Mouse (Mus musculus): ENCODE measurements around the gene Gm21985. TPM values are rescaled to one million over a fixed set of nuclear protein-coding genes. Genes with fewer than 3 reads are reported as not detected.

Gene Gm21985
- polyA plus RNA-seq (2012; ENCODE audit: low replicate concordance), result not detected in 2 replicates

DNA sequence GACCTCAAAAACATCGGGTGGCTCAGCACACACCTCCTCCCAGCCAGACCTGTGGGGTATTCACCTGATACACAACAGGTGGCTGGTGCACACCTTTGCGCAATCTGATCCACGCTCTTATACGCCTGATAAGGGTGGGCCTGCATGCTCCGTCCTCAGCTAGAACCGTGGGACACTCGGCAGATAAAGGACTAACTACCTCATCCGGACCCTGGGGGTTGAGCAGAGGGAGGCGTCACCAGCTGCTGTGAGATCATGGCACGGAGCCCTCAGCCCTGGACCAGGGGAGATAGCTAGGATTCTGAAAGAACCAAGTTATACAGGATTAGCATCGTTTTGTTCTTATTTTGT lies at the start of gene Gm21985:
Gene Gm21985, plus strand, starts transcription at position 73 of the 351 bp plus-strand sequence.

DNA sequence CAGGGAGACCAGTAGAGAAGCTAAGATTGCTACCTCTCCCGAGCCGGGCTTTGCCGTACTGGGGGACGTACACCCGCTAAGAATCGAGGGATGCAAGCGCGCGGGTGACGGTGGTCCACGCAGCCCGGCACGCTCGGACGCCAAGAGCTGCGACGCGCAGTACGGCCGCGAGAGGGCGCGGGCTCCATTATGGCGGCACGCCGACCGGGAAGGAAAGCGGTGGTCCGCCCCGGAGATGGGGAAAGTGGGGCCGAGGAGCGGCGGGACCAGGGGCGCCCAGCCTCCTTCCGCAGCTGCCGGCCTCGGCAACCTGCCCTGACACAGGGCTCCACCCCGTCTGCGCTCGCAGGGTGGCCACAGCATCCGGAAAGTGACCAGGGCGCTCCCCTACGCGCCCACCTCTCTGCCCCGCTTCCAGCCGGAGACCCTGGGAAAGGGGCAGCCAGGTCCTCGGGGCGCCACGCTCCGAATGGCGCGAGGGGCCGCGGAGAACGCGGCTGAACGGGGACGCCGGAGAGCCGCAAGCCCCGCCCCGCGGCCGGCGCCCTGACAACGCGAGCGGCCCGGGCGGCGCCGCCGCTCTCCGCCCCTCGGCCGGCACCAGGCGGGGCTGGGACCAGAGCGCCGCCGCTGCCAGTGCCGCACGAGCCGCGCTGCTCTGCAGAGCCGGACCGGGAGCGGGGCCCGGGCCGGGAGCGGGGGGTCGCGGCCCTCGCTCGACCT lies 26.7 kb upstream of the Gm21985 start, which contains the start of gene Lpcat4:
Gene Lpcat4, plus strand, starts transcription at position 257 of the 723 bp plus-strand sequence.

DNA sequence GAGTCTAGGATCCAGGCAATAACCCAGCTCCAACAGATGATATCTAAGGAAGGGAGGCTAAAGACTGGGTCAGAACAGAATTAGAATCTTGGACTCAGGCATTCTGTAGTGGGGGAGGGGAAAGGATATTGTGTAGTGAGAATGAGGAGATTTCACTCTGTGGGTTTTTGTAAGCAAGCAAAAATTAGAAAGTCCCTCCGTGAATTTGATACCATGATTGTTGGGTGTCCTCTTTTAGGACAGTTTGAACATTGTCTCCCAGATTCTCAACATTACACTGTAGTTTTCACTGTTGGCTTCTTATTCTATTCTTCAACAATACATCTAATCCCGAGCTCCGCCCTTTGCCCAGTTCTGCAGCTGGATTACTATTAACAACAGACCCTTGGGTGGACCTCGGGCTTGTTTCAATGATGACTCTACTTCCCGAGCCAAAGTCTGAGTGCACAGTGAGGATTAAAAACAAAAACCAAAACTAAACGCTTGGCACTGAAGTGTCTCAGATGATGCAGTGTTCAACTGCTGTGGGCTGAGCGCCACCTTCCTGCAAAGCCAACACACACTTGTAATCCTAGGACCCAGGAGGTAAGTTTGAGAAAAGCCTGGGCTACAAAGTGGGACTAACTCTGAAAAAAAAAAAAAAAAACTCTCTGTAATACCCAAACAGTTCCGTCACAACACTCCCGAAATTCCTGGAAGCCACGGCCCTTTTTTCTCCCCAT lies 6.7 kb upstream of the Gm21985 start, which contains the start of gene Nutm1:
Gene Nutm1, minus strand, starts transcription at position 51 of the 722 bp plus-strand sequence.

DNA sequence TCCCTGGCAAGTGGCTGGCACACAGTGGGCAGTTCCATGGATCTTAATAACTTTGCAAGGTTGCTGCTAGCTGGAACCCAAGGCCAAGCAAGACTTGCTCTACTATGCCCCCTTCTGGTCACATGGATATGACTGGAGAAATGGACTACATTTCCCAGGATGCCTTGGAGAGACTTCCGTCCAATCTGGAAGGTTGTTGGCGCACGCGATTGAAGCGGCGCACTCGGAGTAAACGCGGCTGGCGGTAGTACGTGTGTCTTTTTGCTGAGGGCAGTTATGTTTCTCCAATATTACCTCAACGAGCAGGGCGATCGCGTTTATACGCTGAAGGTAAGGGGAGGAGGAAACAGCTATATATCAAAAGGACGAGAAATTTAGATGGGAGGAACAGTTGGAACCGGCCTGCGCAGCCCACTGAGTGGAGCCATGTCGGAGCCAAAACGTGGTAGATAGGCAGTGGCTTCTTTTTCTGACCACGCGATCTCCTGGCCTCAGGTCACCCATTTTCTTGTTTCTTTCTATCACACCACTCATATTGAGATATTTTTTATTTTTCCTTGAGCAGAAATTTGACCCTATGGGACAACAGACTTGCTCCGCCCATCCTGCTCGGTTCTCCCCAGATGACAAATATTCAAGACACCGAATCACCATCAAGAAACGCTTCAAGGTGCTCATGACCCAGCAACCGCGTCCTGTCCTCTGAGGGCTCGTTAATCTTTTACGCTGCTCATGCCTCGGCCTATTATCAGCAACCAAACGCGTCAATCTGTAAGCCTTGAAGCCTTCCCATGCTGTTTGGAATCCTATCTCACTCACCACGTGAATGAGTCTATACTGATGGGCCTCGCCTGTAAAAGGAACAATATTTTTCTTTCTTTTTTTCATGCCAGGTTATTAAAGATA lies 4.1 kb upstream of the Gm21985 start, which contains the start of gene Nop10:
Gene Nop10, plus strand, starts transcription at position 179 of the 906 bp plus-strand sequence.

DNA sequence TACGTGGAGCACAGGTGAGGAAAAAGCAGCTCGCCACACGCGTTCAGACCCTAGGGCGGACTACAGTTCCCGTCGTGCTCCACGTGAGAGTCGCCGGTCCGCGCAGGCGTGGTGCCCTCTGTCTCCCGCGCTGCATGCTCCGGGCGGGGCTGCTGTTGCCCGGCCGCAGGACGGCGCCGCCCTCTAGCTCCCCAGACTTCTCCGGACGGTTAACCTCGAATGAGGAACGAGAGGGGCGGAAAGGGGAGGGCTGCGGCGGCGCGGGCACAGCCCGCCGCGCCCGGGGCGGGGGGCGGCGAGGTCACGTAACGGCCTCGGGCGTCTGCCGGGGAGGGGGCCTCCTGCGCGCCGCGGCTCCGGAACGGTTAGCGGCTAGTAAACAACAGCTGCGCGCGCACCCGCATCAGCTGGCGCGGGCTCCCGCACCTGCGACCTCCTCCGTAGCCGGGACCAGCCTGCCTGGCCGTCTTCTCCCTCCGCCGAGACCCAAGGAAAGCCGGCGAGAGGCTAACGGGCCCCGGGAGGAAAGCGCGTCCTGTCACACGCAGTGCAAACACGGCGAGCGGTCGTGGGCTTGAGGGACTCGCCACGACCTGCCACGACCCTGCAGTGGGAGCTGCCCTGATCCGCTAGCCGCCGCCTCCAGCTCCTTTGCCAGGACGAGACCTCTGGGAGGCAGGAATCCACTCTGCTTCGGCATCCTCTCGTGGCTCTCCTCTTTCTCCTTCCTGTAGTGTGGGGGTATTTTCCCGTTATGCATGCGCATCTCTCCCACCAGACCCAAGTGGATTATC lies 469 bp upstream of the Gm21985 start, which contains the start of gene Slc12a6:
Gene Slc12a6, plus strand, starts transcription at position 378 of the 794 bp plus-strand sequence.

DNA sequence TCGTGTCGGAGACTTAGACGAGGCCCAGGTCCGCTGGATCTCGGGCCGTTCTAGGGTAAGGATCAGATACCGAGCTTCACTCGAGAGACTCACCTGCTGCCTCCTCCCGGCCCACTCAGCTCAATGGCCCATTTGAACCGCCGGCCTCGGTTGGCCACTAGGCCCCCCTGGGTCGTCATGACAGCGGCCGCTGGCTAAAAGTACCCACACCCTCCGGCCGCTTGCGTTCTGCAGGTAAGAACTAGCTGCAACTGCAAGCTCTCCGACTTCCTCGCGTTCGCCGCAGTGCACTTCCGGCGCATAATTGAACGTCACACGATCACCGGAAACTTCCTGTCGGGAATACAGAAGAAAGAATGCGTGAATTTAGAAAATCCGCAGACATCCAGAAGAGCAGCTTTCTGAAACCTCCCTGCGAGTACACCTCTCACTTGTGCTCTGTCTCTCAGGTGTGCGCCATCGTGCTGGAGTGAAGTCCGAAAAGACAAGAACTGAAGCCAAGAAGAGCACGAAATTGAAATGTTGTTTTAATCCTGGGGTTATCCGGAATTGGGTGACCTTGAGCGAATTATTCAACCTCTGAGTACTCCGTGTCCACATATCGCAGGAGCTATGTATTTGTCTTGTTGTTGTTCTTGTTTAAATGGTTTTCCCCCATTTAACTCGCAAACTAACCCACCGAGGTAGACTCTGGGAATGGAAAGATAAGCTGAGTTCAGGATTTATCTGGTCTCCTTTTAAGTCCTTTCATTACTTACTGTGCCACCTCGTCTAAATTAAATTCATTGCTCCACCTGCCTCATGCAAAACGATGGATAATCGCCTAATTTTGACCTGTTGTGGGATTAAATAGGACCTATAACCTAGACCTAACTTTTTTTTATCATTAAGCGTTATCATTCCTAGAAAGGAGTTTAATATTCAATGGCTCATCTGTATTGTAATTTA lies 101.9 kb downstream of the Gm21985 start, which contains the start of gene Emc4:
Gene Emc4, minus strand, starts transcription at position 302 of the 948 bp plus-strand sequence.

DNA sequence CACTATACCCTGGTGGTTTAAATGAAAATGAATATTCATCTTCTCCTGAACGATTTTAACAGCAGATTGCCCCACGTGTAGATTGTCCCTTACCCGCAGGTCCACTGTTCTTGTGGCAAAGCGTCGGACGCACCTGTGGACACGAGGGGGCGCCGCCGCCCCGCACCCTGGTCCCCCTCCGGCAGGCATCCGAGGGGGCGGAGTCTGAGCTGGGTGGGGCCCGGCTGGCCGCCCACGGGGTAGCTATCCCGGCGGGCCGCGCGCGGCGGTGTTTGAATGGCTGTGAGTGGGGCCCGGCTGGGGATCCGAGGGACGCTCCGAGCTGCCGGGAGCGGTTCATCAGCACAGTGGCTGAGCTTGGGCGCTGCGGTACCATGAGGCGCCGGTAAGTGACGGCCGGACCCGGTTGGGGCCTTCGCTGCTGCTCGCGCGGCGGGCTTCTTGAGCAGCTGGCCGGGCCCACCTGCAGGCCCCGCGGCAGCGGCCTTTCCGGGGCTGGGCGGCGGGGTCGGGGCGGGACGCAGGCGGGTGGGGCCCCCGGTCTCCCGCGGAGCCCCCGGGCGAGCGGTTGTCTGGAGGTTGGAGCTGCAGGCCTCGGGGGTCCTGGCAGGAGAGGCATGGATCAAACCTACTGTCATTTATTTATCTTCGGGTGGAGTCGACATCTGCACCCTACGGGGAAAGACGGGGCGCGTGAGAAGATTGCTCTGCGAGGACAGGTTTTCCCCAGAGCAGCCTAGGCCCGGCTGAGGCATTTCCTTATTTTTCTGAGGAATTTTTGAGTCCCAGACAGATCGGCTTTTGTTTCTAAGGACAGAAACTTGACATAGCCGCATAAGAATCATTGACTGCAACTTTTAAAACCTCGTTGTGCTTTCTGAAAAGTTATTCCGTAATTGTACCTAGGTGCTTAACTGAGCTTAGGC lies 113.1 kb downstream of the Gm21985 start, which contains the start of gene Katnbl1:
Gene Katnbl1, plus strand, starts transcription at position 239 of the 926 bp plus-strand sequence.

DNA sequence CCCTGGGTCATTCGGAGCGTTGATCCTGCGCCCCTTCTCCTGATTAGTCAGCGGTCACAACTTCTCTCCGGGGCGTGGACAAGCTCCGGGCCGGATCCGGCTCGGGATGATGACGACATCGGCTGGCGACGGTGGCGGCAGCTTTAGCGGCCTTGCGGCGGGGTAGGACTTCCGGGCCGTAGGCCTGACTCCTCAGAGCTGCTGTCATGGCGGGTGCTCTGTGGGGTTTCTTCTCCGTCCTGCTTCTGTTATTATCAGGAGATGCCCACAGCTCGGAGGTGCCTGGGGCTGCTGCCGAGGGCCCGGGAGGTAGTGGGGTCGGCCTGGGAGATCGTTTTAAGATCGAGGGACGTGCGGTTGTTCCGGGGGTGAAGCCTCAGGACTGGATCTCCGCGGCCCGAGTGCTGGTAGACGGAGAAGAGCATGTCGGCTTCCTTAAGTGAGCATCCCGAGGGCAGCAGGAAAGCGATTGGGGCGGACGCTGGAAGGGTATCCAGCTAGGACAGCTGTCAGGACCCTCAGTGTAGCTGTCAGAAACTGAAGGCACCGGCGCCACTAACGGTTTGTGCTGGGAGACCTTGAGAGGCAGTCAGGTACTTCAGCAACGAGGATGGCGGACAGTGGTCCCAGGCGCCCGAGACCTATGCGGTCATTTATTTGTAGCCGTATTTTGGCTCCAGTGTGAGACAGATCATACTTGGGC lies 188.9 kb downstream of the Gm21985 start, which contains the start of gene Emc7:
Gene Emc7, plus strand, starts transcription at position 136 of the 703 bp plus-strand sequence.

Other genes with a start within 250 kb of the Gm21985 start
- gene Olfr1311, start 241.9 kb upstream of the Gm21985 start, polyA plus RNA-seq (2012; ENCODE audit: low replicate concordance), result not detected in 2 replicates
- 0.03 TPM in 1 of 2 replicates, not detected in the other for gene Olfr1312, start 216.1 kb upstream of the Gm21985 start, polyA plus RNA-seq (2012; ENCODE audit: low replicate concordance)
- gene Olfr1313, start 188.5 kb upstream of the Gm21985 start, polyA plus RNA-seq (2012; ENCODE audit: low replicate concordance), result not detected in 2 replicates
- gene Olfr1314, start 169.5 kb upstream of the Gm21985 start, polyA plus RNA-seq (2012; ENCODE audit: low replicate concordance), result not detected in 2 replicates
- gene Olfr1315-ps1, start 150.9 kb upstream of the Gm21985 start, polyA plus RNA-seq (2012; ENCODE audit: low replicate concordance), result not detected in 2 replicates
- gene Olfr1316, start 131.3 kb upstream of the Gm21985 start, polyA plus RNA-seq (2012; ENCODE audit: low replicate concordance), result not detected in 2 replicates
- not detected in 2 replicates for gene Olfr1317, start 126.0 kb upstream of the Gm21985 start, polyA plus RNA-seq (2012; ENCODE audit: low replicate concordance)
- gene Olfr1318, start 112.1 kb upstream of the Gm21985 start, polyA plus RNA-seq (2012; ENCODE audit: low replicate concordance), result not detected in 2 replicates
- gene Lpcat4, start 26.8 kb upstream of the Gm21985 start, polyA plus RNA-seq (2012; ENCODE audit: low replicate concordance), result 32.0 and 38.3 TPM in 2 replicates
- not detected in 2 replicates for gene Nutm1, start 7.0 kb upstream of the Gm21985 start, polyA plus RNA-seq (2012; ENCODE audit: low replicate concordance)
- 71.1 and 91.1 TPM in 2 replicates for gene Nop10, start 4.4 kb upstream of the Gm21985 start, polyA plus RNA-seq (2012; ENCODE audit: low replicate concordance)
- 7.6 and 8.0 TPM in 2 replicates for gene Slc12a6, start 489 bp upstream of the Gm21985 start, polyA plus RNA-seq (2012; ENCODE audit: low replicate concordance)
- gene Emc4, start 101.7 kb downstream of the Gm21985 start, polyA plus RNA-seq (2012; ENCODE audit: low replicate concordance), result 17.6 and 36.6 TPM in 2 replicates
- gene Katnbl1, start 112.9 kb downstream of the Gm21985 start, polyA plus RNA-seq (2012; ENCODE audit: low replicate concordance), result 1.7 and 2.7 TPM in 2 replicates
- 0.33 and 1.9 TPM in 2 replicates for gene Emc7, start 188.7 kb downstream of the Gm21985 start, polyA plus RNA-seq (2012; ENCODE audit: low replicate concordance)
- gene Chrm5, start 214.5 kb downstream of the Gm21985 start, polyA plus RNA-seq (2012; ENCODE audit: low replicate concordance), result not detected in 2 replicates
- gene Aven, start 226.7 kb downstream of the Gm21985 start, polyA plus RNA-seq (2012; ENCODE audit: low replicate concordance), result 5.0 and 7.2 TPM in 2 replicates